Comparison of ENCODE assay signal across 8 mouse cellular contexts in the genomic region with DNA sequence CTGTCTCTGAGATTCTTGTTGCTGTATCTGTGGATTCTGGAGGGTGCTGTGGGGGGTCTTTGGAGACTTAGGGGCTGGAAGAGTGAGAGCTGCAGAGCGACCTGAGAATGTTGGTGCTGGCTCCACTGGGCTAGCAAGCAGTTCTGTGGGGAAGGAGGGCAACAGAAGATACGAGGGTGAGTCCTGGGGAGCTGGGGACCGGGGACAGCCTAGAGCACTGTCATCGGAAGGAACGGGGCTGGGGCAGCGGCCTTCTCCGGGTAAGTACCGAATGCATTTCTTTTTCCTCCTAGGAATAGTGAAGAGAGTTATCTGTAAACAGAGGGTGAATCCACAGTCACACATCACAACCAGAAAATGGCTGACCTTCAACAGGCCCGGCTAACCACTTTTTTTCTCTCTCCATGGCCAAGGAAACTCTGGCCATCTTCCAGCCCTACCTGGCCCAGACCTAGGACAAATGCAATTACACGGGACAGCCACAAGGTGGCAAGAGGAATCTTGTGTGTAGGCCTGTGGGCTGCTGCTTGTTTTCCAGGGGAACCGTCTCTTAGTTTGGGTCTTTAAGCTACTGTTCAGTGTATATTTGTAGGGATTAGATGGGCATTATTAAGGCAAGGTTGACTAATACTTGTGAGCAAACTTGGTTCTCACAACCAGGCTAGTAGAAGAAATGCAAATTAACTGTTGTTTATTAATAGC. TPM values are rescaled to one million over a fixed set of nuclear protein-coding genes. Genes with fewer than 3 reads are reported as not detected.
DNase-seq lines count a peak whose midpoint lies in the region; ATAC-seq and TF ChIP-seq lines count a peak whose summit lies in the region.

No protein-coding gene starts in this region.

- H3K4me3 ChIP-seq in intestine, embryonic 16.5 days (ENCODE audit: low read length): no peak overlapping the region
- no peak overlapping the region for H3K4me3 ChIP-seq in limb, embryonic 10.5 days
- no peak overlapping the region for H3K4me3 ChIP-seq in midbrain, embryonic 16.5 days (ENCODE audit: low read depth, low read length)
- H3K4me3 ChIP-seq in testis, adult 2 months (ENCODE audit: control insufficient read depth, low read depth, low read length): no peak overlapping the region

- no peaks in the 10 kb centered on the region for H3K9me3 ChIP-seq in intestine, embryonic 16.5 days (ENCODE audit: control insufficient read depth, low read length)
- H3K9me3 ChIP-seq in limb, embryonic 10.5 days (replicated peaks): no peaks in the 10 kb centered on the region
- H3K9me3 ChIP-seq in midbrain, embryonic 16.5 days (replicated peaks; ENCODE audit: control insufficient read depth, low read length, poor library complexity, severe bottlenecking): no peaks in the 10 kb centered on the region

- DNase-seq in ovary, adult 18-20 months (ENCODE audit: low spot score): peak; percentile 61
- no peak for DNase-seq in ovary, postnatal 10 days (ENCODE audit: low spot score)
- peak; percentile 79 for DNase-seq in cerebellum, adult 8-10 months
- peak; percentile 67 for DNase-seq in limb, embryonic 10.5 days (ENCODE audit: low spot score)

- peak; percentile 78; the same call in 1 of the 2 replicates for ATAC-seq in frontal cortex, adult (ENCODE audit: low TSS enrichment)
- ATAC-seq in intestine, embryonic 16.5 days: peak; percentile 77
- ATAC-seq in midbrain, embryonic 16.5 days: peak; percentile 76; the same call in 1 of the 2 replicates

- no peaks in the 10 kb centered on the region for H3K36me3 ChIP-seq in intestine, embryonic 16.5 days (ENCODE audit: control insufficient read depth, insufficient read depth, low read length)
- peaks cover 86% of the 10 kb centered on the region for H3K36me3 ChIP-seq in limb, embryonic 10.5 days
- H3K36me3 ChIP-seq in midbrain, embryonic 16.5 days (ENCODE audit: control insufficient read depth, insufficient read depth, low read length): peaks cover 5% of the 10 kb centered on the region; the same call in 1 of the 2 replicates
- H3K36me3 ChIP-seq in testis, adult 2 months (ENCODE audit: control insufficient read depth, insufficient read depth, low read length): no peaks in the 10 kb centered on the region

- WGBS in intestine, embryonic 16.5 days: 64% methylated on average over 11 of the region's 11 CpGs
- 74% methylated on average over 11 of the region's 11 CpGs for WGBS in limb, embryonic 10.5 days
- WGBS in midbrain, embryonic 16.5 days: 66% methylated on average over 11 of the region's 11 CpGs

- no peak overlapping the region for H3K4me2 ChIP-seq in intestine, embryonic 16.5 days (ENCODE audit: low read depth, low read length)
- no peak overlapping the region for H3K4me2 ChIP-seq in midbrain, embryonic 16.5 days (ENCODE audit: low read length)

- peak; percentile 64; the same call in 1 of the 2 replicates for TF ChIP-seq CTCF in testis, adult 2 months (IDR thresholded peaks at IDR 0.05; ENCODE audit: control insufficient read depth, insufficient read depth, insufficient replicate concordance, low read depth, low read length)

- no peak for TF ChIP-seq POLR2A in testis, adult 2 months (IDR thresholded peaks at IDR 0.05; ENCODE audit: control insufficient read depth, low read depth, low read length)

- H3K4me1 ChIP-seq in intestine, embryonic 16.5 days (ENCODE audit: control insufficient read depth, insufficient read depth, low read length): peaks cover 9% of the 10 kb centered on the region; the same call in 1 of the 2 replicates
- H3K4me1 ChIP-seq in limb, embryonic 10.5 days: no peaks in the 10 kb centered on the region
- no peaks in the 10 kb centered on the region for H3K4me1 ChIP-seq in midbrain, embryonic 16.5 days (ENCODE audit: control insufficient read depth, insufficient read depth, low read length)
- H3K4me1 ChIP-seq in testis, adult 2 months (ENCODE audit: control insufficient read depth, insufficient read depth, low read length): peaks cover 6% of the 10 kb centered on the region

- H3K9ac ChIP-seq in intestine, embryonic 16.5 days (ENCODE audit: low read depth, low read length): no peak overlapping the region
- H3K9ac ChIP-seq in midbrain, embryonic 16.5 days (ENCODE audit: low read depth, low read length): no peak overlapping the region

- H3K27me3 ChIP-seq in intestine, embryonic 16.5 days (replicated peaks; ENCODE audit: control insufficient read depth, insufficient read depth, low read length): no peaks in the 10 kb centered on the region
- no peaks in the 10 kb centered on the region for H3K27me3 ChIP-seq in limb, embryonic 10.5 days (ENCODE audit: low read depth, poor library complexity, severe bottlenecking)
- no peaks in the 10 kb centered on the region for H3K27me3 ChIP-seq in midbrain, embryonic 16.5 days (ENCODE audit: control insufficient read depth, insufficient read depth, low read depth, low read length)
- H3K27me3 ChIP-seq in testis, adult 2 months (ENCODE audit: control insufficient read depth, insufficient read depth, low read length): no peaks in the 10 kb centered on the region

- H3K27ac ChIP-seq in intestine, embryonic 16.5 days (ENCODE audit: low read length): peak overlapping the region; percentile 63; the same call in 1 of the 2 replicates
- H3K27ac ChIP-seq in limb, embryonic 10.5 days: no peak overlapping the region
- no peak overlapping the region for H3K27ac ChIP-seq in midbrain, embryonic 16.5 days (ENCODE audit: low read length)
- no peak overlapping the region; the same call in 1 of the 2 replicates for H3K27ac ChIP-seq in testis, adult 2 months (ENCODE audit: control insufficient read depth, insufficient read depth, low read depth, low read length)

RNA-seq across cellular contexts. Expression of gene Skp1a, which starts 22.0 kb away (rescaled TPM):
- 708 and 723 TPM in 2 replicates for polyA plus RNA-seq in intestine, embryonic 16.5 days (2015; fragmentation: Nextera tagmentation; extraction: Ambion mirVana)
- polyA plus RNA-seq in limb, embryonic 10.5 days (2016; fragmentation: Nextera tagmentation; extraction: Ambion mirVana): 876 and 900 TPM in 2 replicates
- 1,072 and 1,120 TPM in 2 replicates for polyA plus RNA-seq in midbrain, embryonic 16.5 days (2015; fragmentation: Nextera tagmentation; extraction: Ambion mirVana)
- 89.0 and 95.9 TPM in 2 replicates for polyA plus RNA-seq in testis, adult 2 months (2012; rRNA removed)

RNA-seq across cellular contexts. Expression of gene Tcf7, which starts 29.0 kb away (rescaled TPM):
- 2.9 and 3.4 TPM in 2 replicates for polyA plus RNA-seq in intestine, embryonic 16.5 days (2015; fragmentation: Nextera tagmentation; extraction: Ambion mirVana)
- polyA plus RNA-seq in limb, embryonic 10.5 days (2016; fragmentation: Nextera tagmentation; extraction: Ambion mirVana): 24.4 and 41.7 TPM in 2 replicates
- 2.3 and 3.2 TPM in 2 replicates for polyA plus RNA-seq in midbrain, embryonic 16.5 days (2015; fragmentation: Nextera tagmentation; extraction: Ambion mirVana)
- 8.3 and 9.0 TPM in 2 replicates for polyA plus RNA-seq in testis, adult 2 months (2012; rRNA removed)

RNA-seq across cellular contexts. Expression of gene Olfr1371, which starts 40.0 kb away (rescaled TPM):
- not detected in 2 replicates for polyA plus RNA-seq in intestine, embryonic 16.5 days (2015; fragmentation: Nextera tagmentation; extraction: Ambion mirVana)
- not detected in 2 replicates for polyA plus RNA-seq in limb, embryonic 10.5 days (2016; fragmentation: Nextera tagmentation; extraction: Ambion mirVana)
- not detected in 2 replicates for polyA plus RNA-seq in midbrain, embryonic 16.5 days (2015; fragmentation: Nextera tagmentation; extraction: Ambion mirVana)
- polyA plus RNA-seq in testis, adult 2 months (2012; rRNA removed): 0.28 TPM in 1 of 2 replicates, not detected in the other
